Mouse (Mus musculus) ZHBTc4 (cell line): ENCODE data around the gene Gimap5.

Experiments used
- DNase-seq: peaks from one replicate; pipeline ENCODE4 v3.0.0-alpha.2; 2011; ENCODE audit warnings: low read depth, low spot score

The Gimap5 gene

GRCm38 (mm10) chr6:48745959-48746889 lies at the start of gene Gimap5:
Gene Gimap5, plus strand, starts transcription at chr6:48746197.
- DNase-seq, result peak; percentile 68

- no peak for DNase-seq
These were observed 49.0 kb upstream of the Gimap5 start for GRCm38 (mm10) chr6:48696830-48697554.

DNA sequence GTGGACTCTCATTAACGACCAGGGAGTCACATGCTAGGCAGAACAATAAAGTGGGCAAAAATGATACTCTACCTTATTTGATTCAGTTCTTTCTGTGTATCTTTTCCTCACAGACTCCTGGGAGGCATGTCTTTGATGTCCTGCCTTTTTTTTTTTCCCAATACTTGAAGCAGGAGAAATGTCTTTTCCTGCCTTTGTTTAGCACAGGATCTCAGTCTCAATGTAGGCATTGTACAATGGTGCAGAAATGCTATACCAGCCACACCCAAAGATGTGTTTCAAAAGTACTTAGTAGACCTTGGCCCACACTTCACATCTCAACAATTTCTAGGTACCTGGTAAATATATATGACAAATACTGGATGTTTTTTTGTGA lies 48.5 kb upstream of the Gimap5 start:
- no peak for DNase-seq

- no peak for DNase-seq
These were observed 47.7 kb upstream of the Gimap5 start for GRCm38 (mm10) chr6:48698066-48698856.

GRCm38 (mm10) chr6:48698888-48699287 lies 47.1 kb upstream of the Gimap5 start:
- no peak for DNase-seq

GRCm38 (mm10) chr6:48700251-48701075 lies 45.5 kb upstream of the Gimap5 start:
- DNase-seq, result no peak

- no peak for DNase-seq
These were observed 43.9 kb upstream of the Gimap5 start for GRCm38 (mm10) chr6:48702146-48702545.

DNA sequence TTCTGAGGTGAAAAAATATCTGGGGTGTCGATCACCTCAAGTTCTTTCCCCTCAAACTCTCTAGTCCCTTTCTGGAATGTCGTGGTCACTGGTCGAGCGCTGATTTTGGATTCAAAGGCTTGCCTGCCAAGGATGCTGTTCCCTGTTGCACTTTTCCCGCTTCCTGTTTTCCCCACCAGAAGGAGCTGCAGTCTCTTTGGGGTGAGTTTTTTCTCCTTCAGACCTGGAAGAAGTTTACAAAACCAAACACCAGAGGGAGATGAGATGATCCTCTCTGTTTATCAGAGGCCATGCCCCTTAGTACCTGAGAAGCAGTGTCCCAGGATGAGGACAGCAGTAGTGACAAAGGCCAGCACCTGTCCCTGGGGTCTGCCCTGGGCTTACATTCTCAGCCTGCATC lies 43.4 kb upstream of the Gimap5 start:
- peak; percentile 19 for DNase-seq

- no peak for DNase-seq
These were observed 41.9 kb upstream of the Gimap5 start for GRCm38 (mm10) chr6:48704146-48704545.

- no peak for DNase-seq
These were observed 39.9 kb upstream of the Gimap5 start for GRCm38 (mm10) chr6:48706130-48706529.

- DNase-seq, result peak; percentile 62
These were observed 27.5 kb upstream of the Gimap5 start, which contains the start of the genes Gm28053 and Gimap7 for GRCm38 (mm10) chr6:48718455-48718854. Gene Gm28053, plus strand, starts transcription at chr6:48718607. Gene Gimap7, plus strand, starts transcription at chr6:48718621.

GRCm38 (mm10) chr6:48720326-48720725 lies 25.7 kb upstream of the Gimap5 start:
- no peak for DNase-seq

DNA sequence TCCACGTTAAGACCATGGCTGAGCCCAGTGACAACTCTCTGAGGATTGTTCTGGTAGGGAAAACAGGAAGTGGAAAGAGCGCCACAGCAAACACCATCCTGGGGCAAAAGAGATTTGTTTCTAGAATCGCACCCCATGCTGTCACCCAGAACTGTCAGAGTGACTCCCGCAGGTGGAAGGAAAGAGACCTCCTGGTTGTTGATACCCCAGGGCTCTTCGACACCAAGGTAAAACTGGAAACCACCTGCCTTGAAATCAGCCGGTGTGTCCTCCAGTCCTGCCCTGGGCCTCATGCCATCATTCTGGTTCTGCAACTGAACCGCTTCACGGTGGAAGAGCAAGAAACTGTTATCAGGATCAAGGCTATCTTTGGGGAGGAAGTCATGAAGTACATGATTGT lies 22.5 kb upstream of the Gimap5 start:
- no peak for DNase-seq

DNA sequence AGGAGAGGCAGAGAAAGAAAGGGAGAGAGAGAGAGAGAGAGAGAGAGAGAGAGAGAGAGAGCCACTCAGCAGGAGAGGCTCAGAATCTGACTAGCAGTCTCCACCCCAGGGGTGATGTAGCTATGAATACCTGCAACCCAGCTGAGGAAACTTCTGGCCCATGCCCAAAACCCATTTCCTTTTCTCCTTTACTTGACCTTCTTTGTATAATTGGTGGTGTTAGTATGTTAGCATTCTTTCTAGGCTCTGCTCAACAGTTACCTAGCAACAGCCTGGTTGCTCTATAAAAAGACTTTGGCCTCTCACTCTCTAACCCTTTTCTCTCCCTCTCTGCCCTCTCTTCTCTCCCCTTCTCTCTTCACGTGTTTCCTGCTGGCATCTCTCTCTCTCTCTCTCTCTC lies 20.5 kb upstream of the Gimap5 start:
- peak; percentile 54 for DNase-seq

GRCm38 (mm10) chr6:48727761-48728160 lies 18.2 kb upstream of the Gimap5 start:
- DNase-seq, result no peak

- no peak for DNase-seq
These were observed 13.1 kb upstream of the Gimap5 start for GRCm38 (mm10) chr6:48732864-48733304.

GRCm38 (mm10) chr6:48733660-48734059 lies 12.3 kb upstream of the Gimap5 start:
- no peak for DNase-seq

DNA sequence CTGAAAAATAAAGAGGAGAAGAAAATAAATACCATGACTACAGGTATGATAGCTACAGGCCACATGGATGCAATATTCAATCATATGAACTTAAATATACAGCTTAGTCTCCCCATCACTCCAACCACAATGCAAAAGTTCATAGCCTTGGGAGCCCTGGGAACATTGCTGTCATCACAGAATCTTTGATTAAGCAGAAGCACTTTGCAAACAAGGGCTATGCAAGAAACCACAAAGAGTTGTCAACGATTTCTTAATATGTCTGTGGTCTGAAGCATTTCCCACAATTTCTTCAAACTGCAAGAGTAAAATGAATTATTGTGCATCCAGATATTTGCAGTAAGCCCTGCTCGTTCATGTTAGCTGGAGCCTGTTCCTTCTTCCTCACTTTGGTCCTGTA lies 8.9 kb upstream of the Gimap5 start:
- no peak for DNase-seq

- DNase-seq, result no peak
These were observed 8.3 kb upstream of the Gimap5 start for GRCm38 (mm10) chr6:48737688-48738087.

DNA sequence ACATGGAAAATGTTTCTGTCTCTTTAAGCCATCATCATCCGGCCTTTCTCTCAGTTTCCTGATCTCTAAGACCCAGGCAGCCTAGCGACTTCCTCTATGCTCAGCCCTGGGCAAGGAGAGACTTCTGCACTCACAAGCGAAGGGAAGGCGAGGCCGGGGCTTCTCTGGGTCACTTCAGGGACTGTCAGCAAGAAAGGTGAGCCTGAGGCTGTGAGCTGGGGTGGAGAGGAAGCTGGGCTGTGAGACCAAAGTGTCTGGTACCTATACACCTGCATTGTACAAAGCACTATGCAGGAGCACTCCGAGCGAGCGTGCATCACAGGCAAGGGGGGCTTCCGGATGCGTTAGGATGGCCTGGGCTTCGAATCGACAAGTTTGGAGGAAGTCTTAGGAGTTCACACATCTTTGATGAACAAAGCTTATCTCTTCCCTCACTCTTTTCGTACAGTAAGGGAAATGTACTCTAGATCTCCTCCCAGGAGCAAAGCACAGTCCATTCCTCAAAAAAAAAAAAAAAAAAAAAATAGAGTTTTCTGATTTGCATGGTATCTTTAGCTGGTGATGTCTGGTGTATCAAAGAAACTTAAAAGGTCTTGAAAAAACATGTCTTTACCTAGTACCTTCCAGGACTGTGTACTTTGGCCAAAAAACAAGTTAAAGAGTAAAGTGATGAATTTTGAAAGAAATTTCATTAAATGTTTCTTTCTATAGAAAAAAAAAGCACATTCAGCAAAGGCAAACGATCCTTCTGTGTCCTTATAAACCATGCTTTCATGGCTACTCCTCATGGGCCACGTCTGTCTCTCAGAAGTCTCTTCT lies 6.8 kb upstream of the Gimap5 start, which contains the start of gene Gimap1:
Gene Gimap1, plus strand, starts transcription at position 94 of the 819 bp plus-strand sequence.
- no peak for DNase-seq
